Comparison of ENCODE assay signal across 11 mouse cellular contexts in the genomic region with DNA sequence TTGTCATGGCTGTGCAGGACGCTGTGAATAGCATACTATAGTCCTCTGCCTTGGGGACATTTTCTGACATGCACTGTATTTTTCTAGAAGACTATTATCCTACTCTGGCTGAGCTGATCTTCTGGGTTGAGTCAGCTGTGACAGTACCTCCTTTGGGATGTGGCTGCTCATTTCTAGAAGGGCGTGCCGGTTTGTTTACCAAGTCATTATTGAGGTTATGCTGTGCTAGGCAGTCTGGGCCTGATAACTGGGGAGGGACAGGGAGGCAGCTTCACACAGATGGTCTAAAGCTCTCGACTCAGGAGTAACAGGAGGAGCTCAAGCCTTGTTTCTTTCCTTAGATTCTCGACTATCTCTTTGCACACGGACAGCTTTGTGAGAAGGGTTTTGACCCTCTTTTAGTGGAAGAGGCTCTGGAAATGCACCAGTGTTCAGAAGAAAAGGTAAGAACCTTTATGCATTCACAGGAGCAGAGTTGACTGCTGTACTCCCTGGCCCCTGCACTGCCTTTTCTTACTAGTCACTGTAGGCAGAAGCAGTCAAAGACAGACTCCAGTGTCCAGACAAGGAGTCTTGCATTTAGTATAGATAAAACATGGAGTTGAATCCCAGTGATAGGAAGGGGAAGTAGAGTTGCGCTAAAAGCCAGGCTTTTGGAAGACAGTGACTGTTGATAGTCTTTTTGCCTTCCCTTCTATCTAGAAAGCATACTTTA. TPM values are rescaled to one million over a fixed set of nuclear protein-coding genes. Genes with fewer than 3 reads are reported as not detected.
DNase-seq lines count a peak whose midpoint lies in the region; ATAC-seq and TF ChIP-seq lines count a peak whose summit lies in the region.
"Had no signal": no experiment of that assay in that cellular context is flagged by ENCODE, and none has a peak within 500 bp of the region (broad histone marks: within the 10 kb centered on the region; RNA-seq: fewer than 3 reads in every experiment).

No protein-coding gene starts in this region.

- H3K9me3 ChIP-seq in intestine, embryonic 16.5 days (ENCODE audit: control insufficient read depth, low read length): no peaks in the 10 kb centered on the region
- H3K9me3 ChIP-seq: embryonic facial prominence, embryonic 13.5 days; limb, embryonic 12.5 days had no signal

- 62% methylated on average over 7 of the region's 7 CpGs for WGBS in intestine, embryonic 16.5 days

- H3K4me1 ChIP-seq in intestine, embryonic 16.5 days (ENCODE audit: control insufficient read depth, insufficient read depth, low read length): no peaks in the 10 kb centered on the region
- H3K4me1 ChIP-seq: embryonic facial prominence, embryonic 13.5 days; limb, embryonic 12.5 days had no signal

- no peak for TF ChIP-seq CTCF in gastrocnemius, adult 2 months (IDR thresholded peaks at IDR 0.05)

- no peak overlapping the region for H3K9ac ChIP-seq in intestine, embryonic 16.5 days (ENCODE audit: low read depth, low read length)
- H3K9ac ChIP-seq: embryonic facial prominence, embryonic 13.5 days; limb, embryonic 12.5 days had no signal

- ATAC-seq in intestine, embryonic 16.5 days: peak; percentile 76

- H3K27ac ChIP-seq in gastrocnemius, adult 2 months: peak overlapping the region; percentile 48
- no peak overlapping the region for H3K27ac ChIP-seq in intestine, embryonic 16.5 days (ENCODE audit: low read length)
- H3K27ac ChIP-seq: embryonic facial prominence, embryonic 13.5 days; limb, embryonic 12.5 days had no signal

- peak overlapping the region; percentile 42 for H3K4me3 ChIP-seq in gastrocnemius, adult 2 months
- no peak overlapping the region for H3K4me3 ChIP-seq in intestine, embryonic 16.5 days (ENCODE audit: low read length)
- H3K4me3 ChIP-seq: embryonic facial prominence, embryonic 13.5 days; limb, embryonic 12.5 days had no signal

- peak; percentile 60 for DNase-seq in gastrocnemius, adult 2 months
- DNase-seq in gastrocnemius, postnatal 4 days (ENCODE audit: low spot score in 2 of 2): no peak
- DNase-seq in c-Kit-positive CD71-positive TER-119-positive erythroid progenitor cells, embryonic 14.5 days (ENCODE audit: low spot score): peak; percentile 80
- DNase-seq in spleen, postnatal 10 days (ENCODE audit: low spot score in 2 of 2): peak; percentile 42 to 71
- no peak for DNase-seq in frontal cortex, postnatal 25 days (ENCODE audit: low spot score in 2 of 2)
- DNase-seq in right cerebral cortex, postnatal 25 days: no peak
- DNase-seq in thymus, adult 18-20 months: no peak
- DNase-seq: B cell, adult 2 months had no signal

- no peaks in the 10 kb centered on the region for H3K36me3 ChIP-seq in intestine, embryonic 16.5 days (ENCODE audit: control insufficient read depth, insufficient read depth, low read length)

- no peaks in the 10 kb centered on the region for H3K27me3 ChIP-seq in intestine, embryonic 16.5 days (replicated peaks; ENCODE audit: control insufficient read depth, insufficient read depth, low read length)
- H3K27me3 ChIP-seq: embryonic facial prominence, embryonic 13.5 days; limb, embryonic 12.5 days had no signal

- intact Hi-C loops in gastrocnemius, adult 2 months (cut with DNase I): loop anchor here (2.0 to 5.0 kb wide), 2 partner anchors 76 to 337 kb away; a partner anchor contains a TSS

- no peak overlapping the region for H3K4me2 ChIP-seq in intestine, embryonic 16.5 days (ENCODE audit: low read depth, low read length)
- H3K4me2 ChIP-seq: embryonic facial prominence, embryonic 13.5 days; limb, embryonic 12.5 days had no signal

RNA-seq across cellular contexts. Expression of a gene that starts 39.1 kb away (rescaled TPM):
- total RNA-seq in gastrocnemius, adult 2 months (2021): 10 to 100 TPM; 35.7 to 39.2 TPM
- total RNA-seq in gastrocnemius, postnatal 4 days (2021): 10 to 100 TPM; 41.2 to 46.0 TPM
- 46.5 and 52.1 TPM in 2 replicates for polyA plus RNA-seq in intestine, embryonic 16.5 days (2015; fragmentation: Nextera tagmentation; extraction: Ambion mirVana)

Comparison
In these comparisons a context has a peak if more than half of its experiments do, and no peak if none do; other contexts are left out.
1. DNase-seq: peak in gastrocnemius, adult 2 months (single experiment), c-Kit-positive CD71-positive TER-119-positive erythroid progenitor cells, embryonic 14.5 days (single experiment) and spleen, postnatal 10 days (2 of 2); none in gastrocnemius, postnatal 4 days (0 of 2), frontal cortex, postnatal 25 days (0 of 2), right cerebral cortex, postnatal 25 days (single experiment) and thymus, adult 18-20 months (0 of 2).